Mouse (Mus musculus) lung, embryonic 16.5 days (tissue): ENCODE measurements around the gene Smoc2. TPM values are rescaled to one million over a fixed set of nuclear protein-coding genes. Genes with fewer than 3 reads are reported as not detected.
A peak's percentile ranks its signal among the peaks of the same experiment; 100 is the strongest.

Experiments
- ATAC-seq: fragments of 200-750 bp; cut with Nextera tagmentation; 2 replicates; pipeline ENCODE4 v1.8.0; 2017; ENCODE audit warnings: low read depth, mild to moderate bottlenecking, moderate library complexity
- H3K27ac ChIP-seq: fragments of 300-500 bp; sonication (generic); 2 replicates; pipeline ENCODE4 v1.5.1; 2014; ENCODE audit warnings: mild to moderate bottlenecking, control low read depth, low read length
- H3K27me3 ChIP-seq: fragments of 300-500 bp; sonication (generic); 2 replicates; pipeline ENCODE4 v1.6.1; 2014; ENCODE audit warnings: low read depth, low read length, mixed read lengths; ENCODE audit not compliant: control insufficient read depth, insufficient read depth
- H3K36me3 ChIP-seq: fragments of 300-500 bp; sonication (generic); 2 replicates; pipeline ENCODE4 v1.6.1; 2014; ENCODE audit warnings: low read length; ENCODE audit not compliant: control insufficient read depth, insufficient read depth
- H3K4me1 ChIP-seq: fragments of 300-500 bp; sonication (generic); replicated peaks from 2 replicates; pipeline ENCODE4 v1.6.1; 2014; ENCODE audit warnings: low read length, mixed read lengths; ENCODE audit not compliant: control insufficient read depth, insufficient read depth
- H3K4me2 ChIP-seq: fragments of 300-500 bp; sonication (generic); 2 replicates; pipeline ENCODE4 v1.6.1; 2014; ENCODE audit warnings: low read depth, low read length, control low read depth
- H3K4me3 ChIP-seq: fragments of 300-500 bp; sonication (generic); 2 replicates; pipeline ENCODE4 v1.5.1; 2014; ENCODE audit warnings: mild to moderate bottlenecking, low read length, control low read depth
- H3K9ac ChIP-seq: fragments of 300-500 bp; sonication (generic); 2 replicates; pipeline ENCODE4 v1.6.1; 2014; ENCODE audit warnings: low read length, control low read depth
- H3K9me3 ChIP-seq: fragments of 300-500 bp; sonication (generic); 2 replicates; pipeline ENCODE4 v1.6.1; 2016; ENCODE audit warnings: low read length; ENCODE audit not compliant: control insufficient read depth
- WGBS: fragments of 180-500 bp; shearing (Covaris S2); extraction: QIAGEN DNeasy Blood & Tissue Kit; methylation state at CpG from one replicate; pipeline ENCODE4 v1.1.7; 2014; 5-methylcytosine and 5-hydroxymethylcytosine counted together
- polyA plus RNA-seq: library from polyadenylated mRNA; unstranded; fragments of >200 nt; fragmentation: Nextera tagmentation; extraction: Ambion mirVana; gene quantifications from 2 replicates; pipeline ENCODE4 v1.2.1, GENCODE M21; 2015

The Smoc2 gene
- polyA plus RNA-seq, 1 experiment from 2014 or later: 48.9 TPM

DNA sequence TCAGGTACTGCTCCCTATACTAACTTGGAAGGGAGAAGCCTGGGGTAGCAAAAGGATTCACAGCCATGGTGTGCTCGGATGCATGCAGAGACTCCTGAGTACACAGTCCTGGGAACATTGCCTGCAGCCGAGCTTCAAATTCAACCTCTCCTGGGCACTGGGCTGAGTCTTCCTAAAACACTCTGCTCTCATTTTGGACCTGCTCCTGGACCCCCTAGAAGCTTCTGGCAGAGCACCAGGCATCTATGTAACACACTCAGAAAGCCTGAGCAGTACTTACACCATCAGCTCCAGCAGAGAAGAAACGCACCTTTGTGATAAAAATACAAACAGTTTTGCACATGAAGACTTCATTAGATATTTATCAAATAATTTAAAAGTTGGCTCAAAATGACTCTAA lies 18.3 kb upstream of the Smoc2 start:
- ATAC-seq: no peak
- Histone ChIP-seq H3K4me3 (no peak overlapping the region), H3K9me3 (no peaks in the 10 kb centered on the region), H3K9ac (no peak overlapping the region), H3K27me3 (no peaks in the 10 kb centered on the region; the same call in 1 of the 2 replicates), H3K27ac (no peak overlapping the region), H3K4me1 (peaks cover 13% of the 10 kb centered on the region), H3K4me2 (no peak overlapping the region), H3K36me3 (no peaks in the 10 kb centered on the region)
- 76% methylated on average over 3 of the region's 3 CpGs for WGBS

- peak overlapping the region; percentile 24; the same call in 1 of the 2 replicates for H3K27ac ChIP-seq
- WGBS: 51% methylated on average over 10 of the region's 10 CpGs
These were observed 17.1 kb upstream of the Smoc2 start for GRCm38 (mm10) chr17:14262217-14262616.

GRCm38 (mm10) chr17:14268001-14268400 lies 11.3 kb upstream of the Smoc2 start:
- 65% methylated on average over 4 of the region's 4 CpGs for WGBS
- Histone ChIP-seq H3K4me1 (peaks cover 11% of the 10 kb centered on the region), H3K9me3 (no peaks in the 10 kb centered on the region), H3K27me3 (no peaks in the 10 kb centered on the region), H3K36me3 (no peaks in the 10 kb centered on the region), H3K4me2 (no peak overlapping the region), H3K27ac (no peak overlapping the region), H3K9ac (no peak overlapping the region), H3K4me3 (no peak overlapping the region)
- no peak for ATAC-seq

More at GRCm38 (mm10) chr17:14262217-14262616, 17.1 kb upstream of the Smoc2 start:
- Histone ChIP-seq H3K4me1 (peaks cover 13% of the 10 kb centered on the region), H3K4me3 (no peak overlapping the region), H3K9me3 (no peaks in the 10 kb centered on the region), H3K4me2 (no peak overlapping the region), H3K27me3 (no peaks in the 10 kb centered on the region; the same call in 1 of the 2 replicates), H3K36me3 (no peaks in the 10 kb centered on the region), H3K9ac (no peak overlapping the region)
- ATAC-seq: peak; percentile 67

DNA sequence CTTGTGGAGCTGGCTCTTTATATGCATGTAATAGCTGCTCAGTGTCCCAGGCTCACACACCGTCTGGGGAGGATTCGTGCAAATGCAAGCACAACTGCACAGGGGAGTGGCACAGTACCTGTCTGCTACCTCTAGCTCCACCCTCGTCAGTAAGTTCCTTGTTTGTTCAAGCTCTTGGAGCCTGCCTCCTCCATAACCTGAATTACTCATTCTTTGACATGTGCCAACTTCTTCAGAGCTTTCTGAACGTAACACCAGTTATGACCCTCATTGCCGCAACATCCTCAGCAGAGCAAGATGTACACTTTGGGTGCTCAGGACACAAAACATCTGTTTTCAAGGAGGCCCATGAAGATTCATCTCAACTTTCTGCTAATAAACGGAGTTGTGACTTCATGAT lies 5.9 kb upstream of the Smoc2 start:
- no peak overlapping the region for H3K4me2 ChIP-seq
- no peak overlapping the region for H3K4me3 ChIP-seq
- no peak overlapping the region for H3K9ac ChIP-seq
- H3K36me3 ChIP-seq: no peaks in the 10 kb centered on the region
- H3K4me1 ChIP-seq: peaks cover 4% of the 10 kb centered on the region
- H3K27me3 ChIP-seq: peaks cover 3% of the 10 kb centered on the region; the same call in 1 of the 2 replicates
- 27% methylated on average over 6 of the region's 6 CpGs for WGBS
- peak; percentile 91 for ATAC-seq
- peak overlapping the region; percentile 13 for H3K27ac ChIP-seq
- no peaks in the 10 kb centered on the region for H3K9me3 ChIP-seq

- Histone ChIP-seq H3K4me3 (no peak overlapping the region), H3K9ac (no peak overlapping the region), H3K27ac (no peak overlapping the region), H3K4me1 (peaks cover 22% of the 10 kb centered on the region), H3K36me3 (no peaks in the 10 kb centered on the region), H3K4me2 (no peak overlapping the region), H3K9me3 (no peaks in the 10 kb centered on the region), H3K27me3 (peaks cover 33% of the 10 kb centered on the region)
- no peak for ATAC-seq
- WGBS: 73% methylated on average over 7 of the region's 7 CpGs
These were observed 2.0 kb upstream of the Smoc2 start for GRCm38 (mm10) chr17:14277310-14277709.

DNA sequence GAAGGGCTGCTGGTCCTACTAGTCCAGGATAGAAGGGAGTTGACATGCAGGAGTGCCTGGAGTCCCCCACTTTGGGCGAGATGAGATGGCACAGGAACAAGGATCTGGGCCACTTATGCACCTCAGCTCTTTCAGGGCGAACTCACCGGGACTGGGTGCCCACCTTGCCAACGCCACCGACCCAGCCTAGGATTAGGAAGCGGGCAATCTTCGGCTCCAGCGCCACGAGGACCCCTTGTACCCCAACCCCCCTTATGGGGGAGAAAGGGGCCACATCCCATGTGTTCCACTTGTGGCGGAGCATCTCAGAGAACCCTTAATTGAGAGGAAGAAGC lies 627 bp downstream of the Smoc2 start:
- Histone ChIP-seq H3K9me3 (no peaks in the 10 kb centered on the region), H3K4me3 (peak overlapping the region; percentile 56), H3K27me3 (peaks cover 37% of the 10 kb centered on the region), H3K36me3 (no peaks in the 10 kb centered on the region), H3K9ac (peak overlapping the region; percentile 62), H3K27ac (no peak overlapping the region), H3K4me2 (peak overlapping the region; percentile 93), H3K4me1 (peaks cover 18% of the 10 kb centered on the region)
- 2% methylated on average over 10 of the region's 10 CpGs for WGBS
- ATAC-seq: 0 out of 2 replicates have a peak, but pooled peaks have one; percentile 2

DNA sequence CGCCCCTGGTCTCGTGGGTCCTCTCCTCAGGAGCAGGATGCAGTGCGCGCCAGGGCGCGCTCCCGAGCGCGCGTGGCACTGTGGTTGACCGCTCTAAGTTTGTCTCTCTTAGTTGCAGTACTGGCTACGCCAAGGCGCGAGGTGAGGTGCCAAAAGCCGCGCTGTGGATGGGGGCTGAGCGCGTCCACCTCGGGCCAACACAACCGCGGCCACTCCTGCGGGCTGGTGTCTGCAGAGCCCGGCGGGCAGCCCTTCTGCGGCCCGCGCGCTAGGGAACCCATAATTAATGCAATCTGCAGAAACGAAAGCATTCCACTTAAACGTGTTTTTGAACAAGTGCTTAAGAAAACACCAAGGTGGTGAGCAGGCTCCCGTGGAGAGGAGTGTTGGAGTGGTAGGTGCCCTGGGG lies 1.1 kb downstream of the Smoc2 start:
- under 1% methylated on average over 31 of the region's 31 CpGs for WGBS
- H3K9me3 ChIP-seq: no peaks in the 10 kb centered on the region
- H3K36me3 ChIP-seq: no peaks in the 10 kb centered on the region
- H3K27ac ChIP-seq: peak overlapping the region; percentile 50
- H3K4me2 ChIP-seq: peak overlapping the region; percentile 93
- H3K4me3 ChIP-seq: peak overlapping the region; percentile 56
- peak overlapping the region; percentile 51 for H3K9ac ChIP-seq
- peaks cover 18% of the 10 kb centered on the region for H3K4me1 ChIP-seq
- peaks cover 37% of the 10 kb centered on the region for H3K27me3 ChIP-seq
- peak; percentile 47 for ATAC-seq

- Histone ChIP-seq H3K4me2 (no peak overlapping the region), H3K36me3 (no peaks in the 10 kb centered on the region), H3K27ac (no peak overlapping the region), H3K4me1 (peaks cover 5% of the 10 kb centered on the region; the same call in 1 of the 2 replicates), H3K4me3 (no peak overlapping the region), H3K27me3 (no peaks in the 10 kb centered on the region; the same call in 1 of the 2 replicates), H3K9me3 (no peaks in the 10 kb centered on the region), H3K9ac (no peak overlapping the region)
- 0 out of 2 replicates have a peak, but pooled peaks have one; percentile 64 for ATAC-seq
- WGBS: 42% methylated on average over 7 of the region's 7 CpGs
These were observed 8.8 kb downstream of the Smoc2 start for GRCm38 (mm10) chr17:14288015-14288616.

- H3K36me3 ChIP-seq: no peaks in the 10 kb centered on the region
- no peak overlapping the region for H3K9ac ChIP-seq
- H3K9me3 ChIP-seq: no peaks in the 10 kb centered on the region
- no peaks in the 10 kb centered on the region for H3K27me3 ChIP-seq
- no peak overlapping the region for H3K4me2 ChIP-seq
- WGBS: 54% methylated on average over 5 of the region's 5 CpGs
- ATAC-seq: no peak
- H3K27ac ChIP-seq: no peak overlapping the region
- no peaks in the 10 kb centered on the region for H3K4me1 ChIP-seq
- no peak overlapping the region for H3K4me3 ChIP-seq
These were observed 14.3 kb downstream of the Smoc2 start for GRCm38 (mm10) chr17:14293617-14294016.
